Mouse (Mus musculus): ENCODE measurements around the gene Zfp207.

DNA sequence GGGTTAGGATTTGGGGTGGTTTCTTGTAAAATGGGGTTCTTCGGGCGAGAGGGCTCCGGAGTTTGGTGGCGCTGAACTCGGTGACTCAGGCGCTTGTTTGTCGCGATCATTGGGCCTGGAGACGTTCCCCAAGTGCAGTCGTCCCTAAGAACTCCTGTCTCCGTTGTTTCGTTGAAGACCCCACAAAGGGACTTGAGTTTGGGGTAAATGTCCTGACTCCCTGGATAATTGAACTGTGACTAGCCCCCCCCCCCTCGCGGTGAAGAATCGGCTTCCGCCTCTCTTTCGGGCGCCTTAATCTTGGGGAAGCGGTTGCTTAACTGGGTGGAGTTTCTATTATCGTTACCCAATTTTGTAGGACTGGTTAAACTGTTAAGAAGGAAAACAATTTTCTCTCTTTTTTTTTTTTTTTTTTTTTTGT lies 557 bp downstream of the Zfp207 start:
- TF ChIP-seq CTCF (IDR thresholded peaks at IDR 0.05; ENCODE audit: insufficient read depth, low read length) = no peak
- no peak for TF ChIP-seq POLR2A (IDR thresholded peaks at IDR 0.05; ENCODE audit: borderline replicate concordance, extremely low read depth, low read depth, low read length)
